In the genomic region with DNA sequence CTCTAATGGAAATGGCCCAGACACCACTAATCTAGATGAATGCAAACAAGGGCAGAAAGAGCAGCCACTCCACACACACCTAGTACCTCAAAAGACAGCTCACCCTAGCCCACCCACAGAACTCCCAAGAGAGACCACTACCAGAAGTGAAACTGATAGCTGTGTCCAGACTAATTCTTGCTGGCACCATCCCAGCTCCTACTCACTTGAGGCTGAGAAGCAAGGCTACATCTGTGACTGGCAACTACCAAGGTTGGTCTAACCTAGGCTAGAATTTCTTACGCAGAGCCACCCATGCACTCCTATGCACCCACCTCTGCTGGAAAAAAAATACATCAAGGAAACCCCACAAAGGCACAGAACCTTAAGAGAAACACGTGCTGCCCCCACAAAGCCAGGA, we compare ENCODE assay signal across 9 mouse cellular contexts. TPM values are rescaled to one million over a fixed set of nuclear protein-coding genes. Genes with fewer than 3 reads are reported as not detected.
A peak's percentile ranks its signal among the peaks of the same experiment; 100 is the strongest.
DNase-seq lines count a peak whose midpoint lies in the region; ATAC-seq and TF ChIP-seq lines count a peak whose summit lies in the region.
"Had no signal": no experiment of that assay in that cellular context is flagged by ENCODE, and none has a peak within 500 bp of the region (broad histone marks: within the 10 kb centered on the region; RNA-seq: fewer than 3 reads in every experiment).

No protein-coding gene starts in this region.

- peaks cover 38% of the 10 kb centered on the region for H3K36me3 ChIP-seq in kidney, embryonic 14.5 days (ENCODE audit: control insufficient read depth, insufficient read depth, low read length)
- peaks cover 64% of the 10 kb centered on the region for H3K36me3 ChIP-seq in embryonic facial prominence, embryonic 10.5 days (replicated peaks)
- H3K36me3 ChIP-seq in hindbrain, embryonic 13.5 days, result peaks cover 31% of the 10 kb centered on the region
- H3K36me3 ChIP-seq in midbrain, postnatal 0 days (ENCODE audit: insufficient read depth, low read length), result peaks cover 17% of the 10 kb centered on the region; the same call in 1 of the 2 replicates

- no peak for TF ChIP-seq CTCF in midbrain, postnatal 0 days (IDR thresholded peaks at IDR 0.05)

- peak overlapping the region; percentile 23; the same call in 1 of the 2 replicates for H3K9ac ChIP-seq in kidney, embryonic 14.5 days (ENCODE audit: low read depth, low read length)
- peak overlapping the region; percentile 99 for H3K9ac ChIP-seq in hindbrain, embryonic 13.5 days
- H3K9ac ChIP-seq in midbrain, postnatal 0 days (replicated peaks; ENCODE audit: low read length, poor library complexity, severe bottlenecking), result no peak overlapping the region

- H3K27me3 ChIP-seq in kidney, embryonic 14.5 days (ENCODE audit: control insufficient read depth, insufficient read depth, low read length), result no peaks in the 10 kb centered on the region
- H3K27me3 ChIP-seq in embryonic facial prominence, embryonic 10.5 days (replicated peaks; ENCODE audit: low read depth, poor library complexity, severe bottlenecking), result no peaks in the 10 kb centered on the region
- H3K27me3 ChIP-seq in hindbrain, embryonic 13.5 days, result no peaks in the 10 kb centered on the region
- H3K27me3 ChIP-seq in midbrain, postnatal 0 days (ENCODE audit: insufficient read depth, low read length), result no peaks in the 10 kb centered on the region

- H3K4me2 ChIP-seq in kidney, embryonic 14.5 days (replicated peaks; ENCODE audit: low read depth, low read length), result no peak overlapping the region; the same call in 1 of the 2 replicates
- peak overlapping the region; percentile 93 for H3K4me2 ChIP-seq in hindbrain, embryonic 13.5 days
- H3K4me2 ChIP-seq in midbrain, postnatal 0 days (ENCODE audit: low read depth, low read length, poor library complexity, severe bottlenecking), result peak overlapping the region; percentile 89

- no peak overlapping the region for H3K4me3 ChIP-seq in kidney, embryonic 14.5 days (ENCODE audit: low read length)
- peak overlapping the region; percentile 96 for H3K4me3 ChIP-seq in embryonic facial prominence, embryonic 10.5 days
- H3K4me3 ChIP-seq in hindbrain, embryonic 13.5 days, result peak overlapping the region; percentile 95
- H3K4me3 ChIP-seq in midbrain, postnatal 0 days (ENCODE audit: low read depth, low read length), result no peak overlapping the region
- H3K4me3 ChIP-seq: erythroblast, embryonic 14.5 days had no signal

- H3K9me3 ChIP-seq in kidney, embryonic 14.5 days (ENCODE audit: control insufficient read depth, low read length), result no peaks in the 10 kb centered on the region
- H3K9me3 ChIP-seq in embryonic facial prominence, embryonic 10.5 days, result no peaks in the 10 kb centered on the region
- H3K9me3 ChIP-seq in hindbrain, embryonic 13.5 days, result no peaks in the 10 kb centered on the region
- H3K9me3 ChIP-seq in midbrain, postnatal 0 days (ENCODE audit: low read length), result no peaks in the 10 kb centered on the region

- H3K27ac ChIP-seq in kidney, embryonic 14.5 days (ENCODE audit: low read depth, low read length), result no peak overlapping the region
- peak overlapping the region; percentile 100 for H3K27ac ChIP-seq in embryonic facial prominence, embryonic 10.5 days (replicated peaks)
- H3K27ac ChIP-seq in hindbrain, embryonic 13.5 days, result peak overlapping the region; percentile 99
- H3K27ac ChIP-seq in midbrain, postnatal 0 days (ENCODE audit: low read depth, low read length), result peak overlapping the region; percentile 94

- ATAC-seq in kidney, embryonic 14.5 days (ENCODE audit: low FRiP score, low TSS enrichment), result no peak
- ATAC-seq in hindbrain, embryonic 13.5 days (ENCODE audit: low FRiP score), result no peak
- ATAC-seq in midbrain, postnatal 0 days (ENCODE audit: low FRiP score), result no peak
- no peak for ATAC-seq in erythroblast, adult 5-6 weeks (replicated peaks; ENCODE audit: low FRiP score, poor library complexity, severe bottlenecking)

- WGBS in kidney, embryonic 14.5 days, result 79% methylated on average over 2 of the region's 2 CpGs
- WGBS in embryonic facial prominence, embryonic 10.5 days, result 89% methylated on average over 2 of the region's 2 CpGs
- WGBS in hindbrain, embryonic 13.5 days, result 80% methylated on average over 2 of the region's 2 CpGs
- 60% methylated on average over 2 of the region's 2 CpGs for WGBS in midbrain, postnatal 0 days

- H3K4me1 ChIP-seq in kidney, embryonic 14.5 days (ENCODE audit: control insufficient read depth, insufficient read depth, low read length), result peaks cover 11% of the 10 kb centered on the region
- H3K4me1 ChIP-seq in embryonic facial prominence, embryonic 10.5 days, result peaks cover 29% of the 10 kb centered on the region
- peaks cover 57% of the 10 kb centered on the region for H3K4me1 ChIP-seq in hindbrain, embryonic 13.5 days (replicated peaks)
- H3K4me1 ChIP-seq in midbrain, postnatal 0 days (ENCODE audit: insufficient read depth, low read length), result peaks cover 11% of the 10 kb centered on the region

- DNase-seq in kidney, adult 9 months, result no peak
- no peak for DNase-seq in embryonic facial prominence, embryonic 10.5 days (ENCODE audit: low spot score)
- peak; percentile 26 for DNase-seq in midbrain, postnatal 0 days (ENCODE audit: low spot score)
- DNase-seq in gastrocnemius, postnatal 4 days (ENCODE audit: low spot score in 2 of 2), result no peak
- DNase-seq in right cerebral cortex, postnatal 4 days, result no peak

RNA-seq across cellular contexts. Expression of gene Cdk2ap1, which starts 12.5 kb away (rescaled TPM):
- 62.3 and 87.0 TPM in 2 replicates for polyA plus RNA-seq in kidney, embryonic 14.5 days (2014; fragmentation: Nextera tagmentation; extraction: Ambion mirVana)
- 72.0 and 78.0 TPM in 2 replicates for polyA plus RNA-seq in embryonic facial prominence, embryonic 10.5 days (2016; fragmentation: Nextera tagmentation; extraction: Ambion mirVana)
- 67.9 and 68.6 TPM in 2 replicates for polyA plus RNA-seq in hindbrain, embryonic 13.5 days (2015; fragmentation: Nextera tagmentation; extraction: Ambion mirVana)
- 104 and 164 TPM in 2 replicates for total RNA-seq in midbrain, postnatal 0 days (2014; rRNA removed)
- 65.0 and 65.2 TPM in 2 replicates for polyA plus RNA-seq in midbrain, postnatal 0 days (2015; fragmentation: Nextera tagmentation; extraction: Ambion mirVana)
- 46.4 and 55.1 TPM in 2 replicates for total RNA-seq in erythroblast, adult 5-6 weeks (2015; ENCODE audit: low replicate concordance)
- total RNA-seq in erythroblast, adult 5-6 weeks (2017; ENCODE audit: low replicate concordance), result 31.2 and 56.3 TPM in 2 replicates
- total RNA-seq in gastrocnemius, postnatal 4 days (2021), result 100 to 1,000 TPM; 214 TPM

RNA-seq across cellular contexts. Expression of gene 2810006K23Rik, which starts 22.5 kb away (rescaled TPM):
- polyA plus RNA-seq in kidney, embryonic 14.5 days (2014; fragmentation: Nextera tagmentation; extraction: Ambion mirVana), result 12.5 and 13.2 TPM in 2 replicates
- polyA plus RNA-seq in embryonic facial prominence, embryonic 10.5 days (2016; fragmentation: Nextera tagmentation; extraction: Ambion mirVana), result 20.9 and 25.2 TPM in 2 replicates
- polyA plus RNA-seq in hindbrain, embryonic 13.5 days (2015; fragmentation: Nextera tagmentation; extraction: Ambion mirVana), result 15.5 and 16.2 TPM in 2 replicates
- 9.0 and 9.4 TPM in 2 replicates for total RNA-seq in midbrain, postnatal 0 days (2014; rRNA removed)
- 7.8 TPM in 2 replicates for polyA plus RNA-seq in midbrain, postnatal 0 days (2015; fragmentation: Nextera tagmentation; extraction: Ambion mirVana)
- total RNA-seq in erythroblast, adult 5-6 weeks (2015; ENCODE audit: low replicate concordance), result 2.3 and 2.9 TPM in 2 replicates
- total RNA-seq in erythroblast, adult 5-6 weeks (2017; ENCODE audit: low replicate concordance), result 3.1 and 3.3 TPM in 2 replicates
- 10 to 100 TPM in 1 of 2 experiments, 1 to 10 TPM in 1; 9.8 to 11.5 TPM for total RNA-seq in gastrocnemius, postnatal 4 days (2021)

RNA-seq across cellular contexts. Expression of gene Mphosph9, which starts 22.6 kb away (rescaled TPM):
- 11.8 and 20.8 TPM in 2 replicates for polyA plus RNA-seq in kidney, embryonic 14.5 days (2014; fragmentation: Nextera tagmentation; extraction: Ambion mirVana)
- polyA plus RNA-seq in embryonic facial prominence, embryonic 10.5 days (2016; fragmentation: Nextera tagmentation; extraction: Ambion mirVana), result 19.0 and 21.2 TPM in 2 replicates
- polyA plus RNA-seq in hindbrain, embryonic 13.5 days (2015; fragmentation: Nextera tagmentation; extraction: Ambion mirVana), result 14.0 and 14.3 TPM in 2 replicates
- total RNA-seq in midbrain, postnatal 0 days (2014; rRNA removed), result 19.0 and 41.0 TPM in 2 replicates
- 6.6 and 9.6 TPM in 2 replicates for polyA plus RNA-seq in midbrain, postnatal 0 days (2015; fragmentation: Nextera tagmentation; extraction: Ambion mirVana)
- 3.1 and 14.4 TPM in 2 replicates for total RNA-seq in erythroblast, adult 5-6 weeks (2015; ENCODE audit: low replicate concordance)
- 7.8 and 28.5 TPM in 2 replicates for total RNA-seq in erythroblast, adult 5-6 weeks (2017; ENCODE audit: low replicate concordance)
- total RNA-seq in gastrocnemius, postnatal 4 days (2021), result 1 to 10 TPM; 7.7 to 9.7 TPM

Comparison
In these comparisons a context has a peak if more than half of its experiments do, and no peak if none do; other contexts are left out.
1. H3K4me3 ChIP-seq: peak in embryonic facial prominence, embryonic 10.5 days (single experiment) and hindbrain, embryonic 13.5 days (single experiment); none in kidney, embryonic 14.5 days (single experiment) and midbrain, postnatal 0 days (single experiment).